Mouse (Mus musculus): ENCODE measurements around the gene Il33.

DNA sequence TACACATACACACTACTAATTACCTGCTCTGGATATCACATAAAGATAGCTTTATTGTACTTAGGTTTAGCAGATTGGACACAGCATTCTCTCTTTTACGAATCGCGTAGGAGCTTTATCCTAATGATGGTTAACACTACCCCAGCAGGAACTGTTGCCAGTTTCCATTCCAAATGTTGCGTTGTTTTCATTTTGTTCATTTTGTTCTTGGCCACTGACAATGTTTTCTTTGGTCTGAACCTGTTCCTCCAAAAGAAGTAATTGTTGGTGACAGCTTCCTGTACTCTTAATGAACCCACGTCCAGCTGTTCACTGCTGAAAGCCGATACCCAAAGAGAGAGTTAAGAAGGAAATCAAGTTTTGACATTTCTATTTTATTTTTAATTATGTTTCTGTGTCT lies 39.4 kb upstream of the Il33 start:
- TF ChIP-seq CTCF (conservative IDR thresholded peaks at IDR 0.05; ENCODE audit: low read length): no peak
- TF ChIP-seq NANOG (IDR thresholded peaks at IDR 0.05; ENCODE audit: borderline replicate concordance, low read length): no peak
- TF ChIP-seq POU5F1 (IDR thresholded peaks at IDR 0.05; ENCODE audit: borderline replicate concordance, low read length): no peak

Measured in E14TG2a.4 (cell line).